In the genomic region with DNA sequence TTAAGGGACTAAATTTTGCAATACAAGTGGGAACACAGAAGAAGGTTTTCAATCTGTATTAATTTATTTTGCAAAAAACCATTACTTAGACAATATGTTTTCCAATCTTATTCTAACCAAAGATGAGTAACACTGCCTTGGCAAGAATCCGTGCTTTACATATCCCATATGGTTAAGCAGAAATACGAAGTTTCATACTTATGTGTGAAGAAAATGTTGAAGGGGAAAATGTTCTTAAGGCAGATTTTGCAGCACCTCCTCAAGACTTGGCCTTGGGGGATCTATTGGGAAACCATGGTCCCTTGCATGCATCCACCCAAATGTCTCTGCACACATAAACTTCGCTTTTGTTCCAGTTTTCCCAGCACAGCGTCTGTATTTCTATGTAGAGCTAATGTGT, we compare ENCODE assay signal across 20 mouse cellular contexts. TPM values are rescaled to one million over a fixed set of nuclear protein-coding genes. Genes with fewer than 3 reads are reported as not detected.
A peak's percentile ranks its signal among the peaks of the same experiment; 100 is the strongest.
DNase-seq lines count a peak whose midpoint lies in the region; ATAC-seq and TF ChIP-seq lines count a peak whose summit lies in the region.
"Had no signal": no experiment of that assay in that cellular context is flagged by ENCODE, and none has a peak within 500 bp of the region (broad histone marks: within the 10 kb centered on the region; RNA-seq: fewer than 3 reads in every experiment).

No protein-coding gene starts in this region.

- 0 out of 2 replicates have a peak overlapping the region, but pooled peaks have one; percentile 50 for H3K27ac ChIP-seq in forebrain, postnatal 0 days (ENCODE audit: low read depth, low read length)
- H3K27ac ChIP-seq in hindbrain, embryonic 13.5 days = no peak overlapping the region
- H3K27ac ChIP-seq: hindbrain, embryonic 12.5 days; kidney, embryonic 15.5 days; liver, embryonic 13.5 days; stomach, postnatal 0 days had no signal

- no peak overlapping the region for H3K4me3 ChIP-seq in forebrain, postnatal 0 days (ENCODE audit: low read depth, low read length)
- H3K4me3 ChIP-seq in hindbrain, embryonic 13.5 days = no peak overlapping the region
- H3K4me3 ChIP-seq: hindbrain, embryonic 12.5 days; kidney, embryonic 15.5 days; liver, embryonic 13.5 days had no signal

- no peak overlapping the region for H3K4me2 ChIP-seq in forebrain, postnatal 0 days (ENCODE audit: low read depth)
- no peak overlapping the region for H3K4me2 ChIP-seq in hindbrain, embryonic 13.5 days
- H3K4me2 ChIP-seq: hindbrain, embryonic 12.5 days; kidney, embryonic 15.5 days; liver, embryonic 13.5 days; midbrain, embryonic 11.5 days had no signal

- no peaks in the 10 kb centered on the region for H3K36me3 ChIP-seq in forebrain, postnatal 0 days (ENCODE audit: insufficient read depth)
- H3K36me3 ChIP-seq in hindbrain, embryonic 13.5 days = no peaks in the 10 kb centered on the region
- H3K36me3 ChIP-seq: hindbrain, embryonic 12.5 days; kidney, embryonic 15.5 days; liver, embryonic 13.5 days had no signal

- no peak for TF ChIP-seq CTCF in forebrain, postnatal 0 days (IDR thresholded peaks at IDR 0.05; ENCODE audit: low read depth)

- no peaks in the 10 kb centered on the region for H3K9me3 ChIP-seq in forebrain, postnatal 0 days (ENCODE audit: low read length)
- no peaks in the 10 kb centered on the region for H3K9me3 ChIP-seq in hindbrain, embryonic 13.5 days
- H3K9me3 ChIP-seq: hindbrain, embryonic 12.5 days; kidney, embryonic 15.5 days; liver, embryonic 13.5 days had no signal

- 73% methylated on average over 4 of the region's 4 CpGs for WGBS in forebrain, postnatal 0 days
- WGBS in hindbrain, embryonic 13.5 days = 90% methylated on average over 4 of the region's 4 CpGs

- H3K9ac ChIP-seq in forebrain, postnatal 0 days = no peak overlapping the region
- H3K9ac ChIP-seq in hindbrain, embryonic 13.5 days = no peak overlapping the region
- H3K9ac ChIP-seq: hindbrain, embryonic 12.5 days; kidney, embryonic 15.5 days; liver, embryonic 13.5 days had no signal

- H3K27me3 ChIP-seq in forebrain, postnatal 0 days (ENCODE audit: insufficient read depth, low read length) = no peaks in the 10 kb centered on the region
- no peaks in the 10 kb centered on the region for H3K27me3 ChIP-seq in hindbrain, embryonic 13.5 days
- H3K27me3 ChIP-seq: hindbrain, embryonic 12.5 days; kidney, embryonic 15.5 days; liver, embryonic 13.5 days had no signal

- no peak for DNase-seq in frontal cortex, postnatal 25 days (ENCODE audit: low spot score in 2 of 2)
- DNase-seq in layer of hippocampus, adult 9-11 months = peak; percentile 32
- no peak for DNase-seq in layer of hippocampus, postnatal 10 days (ENCODE audit: low spot score in 2 of 2)
- DNase-seq in brain, adult 2 months (ENCODE audit: low read depth, low spot score) = peak; percentile 74
- peak; percentile 32 for DNase-seq in forebrain, postnatal 0 days
- DNase-seq: adrenal gland, postnatal 36 days; cerebellum, adult 11-12 months; cerebellum, postnatal 14 days; gastrocnemius, postnatal 25 days; kidney, adult 11 months; kidney, postnatal 36 days; liver, embryonic 13.5 days; lung, adult 2 months; lung, postnatal 14 days had no signal

- peak; percentile 84 for ATAC-seq in frontal cortex, adult (ENCODE audit: low TSS enrichment)
- ATAC-seq in forebrain, postnatal 0 days = peak; percentile 51
- no peak for ATAC-seq in hindbrain, embryonic 13.5 days (ENCODE audit: low FRiP score)

- H3K4me1 ChIP-seq in forebrain, postnatal 0 days (ENCODE audit: insufficient read depth) = 0 out of 2 replicates have a peak, but pooled peaks cover 3% of the 10 kb centered on the region
- no peaks in the 10 kb centered on the region; the same call in 1 of the 2 replicates for H3K4me1 ChIP-seq in hindbrain, embryonic 13.5 days (replicated peaks)
- H3K4me1 ChIP-seq: hindbrain, embryonic 12.5 days; kidney, embryonic 15.5 days; liver, embryonic 13.5 days had no signal

RNA-seq across cellular contexts. Expression of a gene that starts 27.6 kb away (rescaled TPM):
- 100 to 1,000 TPM; 160 to 167 TPM for total RNA-seq in layer of hippocampus, postnatal 10 days (2021)
- total RNA-seq in forebrain, postnatal 0 days (2014; rRNA removed) = 110 and 112 TPM in 2 replicates
- 97.1 and 117 TPM in 2 replicates for polyA plus RNA-seq in forebrain, postnatal 0 days (2015; fragmentation: Nextera tagmentation; extraction: Ambion mirVana)
- 128 and 131 TPM in 2 replicates for polyA plus RNA-seq in hindbrain, embryonic 13.5 days (2015; fragmentation: Nextera tagmentation; extraction: Ambion mirVana)

RNA-seq across cellular contexts. Expression of a gene that starts 28.2 kb away (rescaled TPM):
- total RNA-seq in layer of hippocampus, postnatal 10 days (2021) = 10 to 100 TPM; 62.5 to 72.8 TPM
- total RNA-seq in forebrain, postnatal 0 days (2014; rRNA removed) = 65.7 and 71.9 TPM in 2 replicates
- polyA plus RNA-seq in forebrain, postnatal 0 days (2015; fragmentation: Nextera tagmentation; extraction: Ambion mirVana) = 98.0 and 110 TPM in 2 replicates
- 69.4 and 85.8 TPM in 2 replicates for polyA plus RNA-seq in hindbrain, embryonic 13.5 days (2015; fragmentation: Nextera tagmentation; extraction: Ambion mirVana)

Comparison
In these comparisons a context has a peak if more than half of its experiments do, and no peak if none do; other contexts are left out.
1. DNase-seq: peak in layer of hippocampus, adult 9-11 months (single experiment), brain, adult 2 months (single experiment) and forebrain, postnatal 0 days (single experiment); none in frontal cortex, postnatal 25 days (0 of 2) and layer of hippocampus, postnatal 10 days (0 of 2).